Comparison of ENCODE assay signal across 8 mouse cellular contexts in the genomic region with DNA sequence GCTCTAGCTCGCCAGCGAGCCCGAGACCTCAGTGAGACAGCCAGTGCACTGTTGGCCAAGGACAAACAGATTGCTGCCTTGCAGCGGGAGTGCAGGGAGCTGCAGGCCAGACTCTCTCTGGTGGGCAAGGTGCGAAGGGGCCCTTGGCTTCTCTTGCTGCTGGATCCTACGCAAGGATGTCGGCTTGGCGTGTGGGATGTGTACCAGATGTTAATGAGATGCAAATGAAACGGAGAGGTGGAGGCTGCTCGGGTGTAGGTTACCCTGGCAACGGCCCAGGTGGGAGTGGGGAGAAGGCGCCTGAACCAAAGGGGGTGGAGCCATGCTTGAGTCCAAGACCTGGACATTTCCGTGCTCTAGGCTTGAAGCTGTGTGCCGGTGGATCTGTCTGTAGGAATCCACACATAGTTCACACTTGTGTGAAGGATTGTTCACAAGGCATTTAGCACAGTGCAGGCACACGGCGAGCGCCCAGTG. TPM values are rescaled to one million over a fixed set of nuclear protein-coding genes. Genes with fewer than 3 reads are reported as not detected.
DNase-seq lines count a peak whose midpoint lies in the region; ATAC-seq and TF ChIP-seq lines count a peak whose summit lies in the region.

No protein-coding gene starts in this region.

- peaks cover 0 to 12% of the 10 kb centered on the region in 2 experiments; a peak in 1 of 4 replicates for H3K4me1 ChIP-seq in ES-E14 (ENCODE audit: control insufficient read depth in 2 of 2, insufficient read depth in 2 of 2, low read length in 2 of 2, poor library complexity in 1 of 2)
- H3K4me1 ChIP-seq in embryonic facial prominence, embryonic 10.5 days, result peaks cover 28% of the 10 kb centered on the region
- peaks cover 8% of the 10 kb centered on the region; the same call in 1 of the 2 replicates for H3K4me1 ChIP-seq in intestine, embryonic 14.5 days (replicated peaks; ENCODE audit: control insufficient read depth, insufficient read depth, low read length)
- no peaks in the 10 kb centered on the region; the same call in 1 of the 2 replicates for H3K4me1 ChIP-seq in midbrain, postnatal 0 days (ENCODE audit: insufficient read depth, low read length)

- H3K4me3 ChIP-seq in ES-E14 (ENCODE audit: insufficient read depth in 1 of 2, low read depth in 1 of 2, low read length in 2 of 2, poor library complexity in 1 of 2, severe bottlenecking in 1 of 2), result peak overlapping the region; percentile 61 to 67
- peak overlapping the region; percentile 70 for H3K4me3 ChIP-seq in embryonic facial prominence, embryonic 10.5 days
- H3K4me3 ChIP-seq in intestine, embryonic 14.5 days (ENCODE audit: low read depth, low read length), result peak overlapping the region; percentile 37
- peak overlapping the region; percentile 79 for H3K4me3 ChIP-seq in midbrain, postnatal 0 days (ENCODE audit: low read depth, low read length)

- H3K4me2 ChIP-seq in intestine, embryonic 14.5 days (ENCODE audit: low read length), result peak overlapping the region; percentile 96
- peak overlapping the region; percentile 95 for H3K4me2 ChIP-seq in midbrain, postnatal 0 days (ENCODE audit: low read depth, low read length, poor library complexity, severe bottlenecking)

- peaks cover 99% of the 10 kb centered on the region for H3K27me3 ChIP-seq in embryonic facial prominence, embryonic 10.5 days (replicated peaks; ENCODE audit: low read depth, poor library complexity, severe bottlenecking)
- peaks cover 79% of the 10 kb centered on the region for H3K27me3 ChIP-seq in intestine, embryonic 14.5 days (replicated peaks; ENCODE audit: control insufficient read depth, insufficient read depth, low read length)
- no peaks in the 10 kb centered on the region for H3K27me3 ChIP-seq in midbrain, postnatal 0 days (ENCODE audit: insufficient read depth, low read length)

- DNase-seq in adrenal gland, adult (ENCODE audit: inconsistent age in 2 of 2, low spot score in 1 of 2), result peak; percentile 57 to 80
- DNase-seq in adrenal gland, postnatal 4 days (ENCODE audit: low spot score in 2 of 2), result no peak
- peak; percentile 92 for DNase-seq in ES-E14 (ENCODE audit: low read depth, low spot score)
- DNase-seq in embryonic facial prominence, embryonic 10.5 days (ENCODE audit: low spot score), result peak; percentile 72
- peak; percentile 76 for DNase-seq in intestine, embryonic 14.5 days (ENCODE audit: low spot score)
- DNase-seq in left cerebral cortex, postnatal 10 days (ENCODE audit: extremely low spot score in 1 of 2, low spot score in 2 of 2), result peak; percentile 60 to 82
- DNase-seq in midbrain, postnatal 0 days (ENCODE audit: low spot score), result peak; percentile 84
- no peak for DNase-seq in T-cell, adult 2 months (ENCODE audit: low spot score)

- H3K9me3 ChIP-seq in ES-E14 (ENCODE audit: control insufficient read depth, insufficient read depth, low read depth, low read length), result no peaks in the 10 kb centered on the region
- H3K9me3 ChIP-seq in embryonic facial prominence, embryonic 10.5 days, result no peaks in the 10 kb centered on the region
- H3K9me3 ChIP-seq in intestine, embryonic 14.5 days (ENCODE audit: control insufficient read depth, low read length), result no peaks in the 10 kb centered on the region
- H3K9me3 ChIP-seq in midbrain, postnatal 0 days (ENCODE audit: low read length), result no peaks in the 10 kb centered on the region

- intact Hi-C loops in left cerebral cortex, postnatal 10 days (cut with DNase I), result no loop called here

- peak; percentile 42 for ATAC-seq in intestine, embryonic 14.5 days (replicated peaks; ENCODE audit: low FRiP score, low TSS enrichment, low read depth)
- ATAC-seq in midbrain, postnatal 0 days (ENCODE audit: low FRiP score), result peak; percentile 38

- peak overlapping the region; percentile 11 for H3K9ac ChIP-seq in ES-E14 (ENCODE audit: insufficient read depth, low read depth, low read length, poor library complexity, severe bottlenecking)
- peak overlapping the region; percentile 45 for H3K9ac ChIP-seq in intestine, embryonic 14.5 days (ENCODE audit: low read length)
- peak overlapping the region; percentile 78 for H3K9ac ChIP-seq in midbrain, postnatal 0 days (replicated peaks; ENCODE audit: low read length, poor library complexity, severe bottlenecking)

- TF ChIP-seq CTCF in midbrain, postnatal 0 days (IDR thresholded peaks at IDR 0.05), result no peak

- 2% methylated on average over 17 of the region's 17 CpGs for WGBS in embryonic facial prominence, embryonic 10.5 days
- 2% methylated on average over 17 of the region's 17 CpGs for WGBS in intestine, embryonic 14.5 days
- 0% methylated on average over 17 of the region's 17 CpGs for WGBS in midbrain, postnatal 0 days

- H3K27ac ChIP-seq in ES-E14 (ENCODE audit: insufficient read depth, low read depth, low read length, poor library complexity, severe bottlenecking), result no peak overlapping the region; the same call in 1 of the 2 replicates
- H3K27ac ChIP-seq in embryonic facial prominence, embryonic 10.5 days (replicated peaks), result peak overlapping the region; percentile 78
- H3K27ac ChIP-seq in intestine, embryonic 14.5 days (ENCODE audit: low read depth), result no peak overlapping the region
- peak overlapping the region; percentile 67 for H3K27ac ChIP-seq in midbrain, postnatal 0 days (ENCODE audit: low read depth, low read length)

- in situ Hi-C loops in ES-E14 (cut with MboI; ENCODE audit: low sequenced_read_pairs in 2 of 2, unreplicated experiment in 2 of 2), result no loop called here

- H3K36me3 ChIP-seq in ES-E14 (ENCODE audit: control insufficient read depth, insufficient read depth, low read length, poor library complexity, severe bottlenecking), result no peaks in the 10 kb centered on the region
- no peaks in the 10 kb centered on the region for H3K36me3 ChIP-seq in embryonic facial prominence, embryonic 10.5 days (replicated peaks)
- H3K36me3 ChIP-seq in intestine, embryonic 14.5 days (ENCODE audit: control insufficient read depth, insufficient read depth, low read length), result no peaks in the 10 kb centered on the region
- H3K36me3 ChIP-seq in midbrain, postnatal 0 days (ENCODE audit: insufficient read depth, low read length), result peaks cover 12% of the 10 kb centered on the region; the same call in 1 of the 2 replicates

TF ChIP-seq in ES-E14, 5 proteins besides CTCF, POLR2A, EP300 and RAD21:
- TF ChIP-seq HCFC1 (IDR thresholded peaks at IDR 0.05; ENCODE audit: borderline replicate concordance, insufficient read depth, low read length), result no peak
- no peak for TF ChIP-seq CHD2 (IDR thresholded peaks at IDR 0.05; ENCODE audit: low read depth, low read length)
- no peak for TF ChIP-seq MAFK (IDR thresholded peaks at IDR 0.05; ENCODE audit: insufficient read depth, low read depth, low read length)
- TF ChIP-seq ZNF384 (IDR thresholded peaks at IDR 0.05; ENCODE audit: low read depth, low read length), result no peak

RNA-seq across cellular contexts. Expression of a gene that starts 3.2 kb away (rescaled TPM):
- 1 to 10 TPM; 6.4 to 7.6 TPM for total RNA-seq in adrenal gland, postnatal 4 days (2021)
- 1.8 and 5.2 TPM in 2 replicates for total RNA-seq in ES-E14 (2012; rRNA removed)
- polyA plus RNA-seq in embryonic facial prominence, embryonic 10.5 days (2016; fragmentation: Nextera tagmentation; extraction: Ambion mirVana), result 4.0 and 7.0 TPM in 2 replicates
- 2.5 and 3.7 TPM in 2 replicates for polyA plus RNA-seq in intestine, embryonic 14.5 days (2014; fragmentation: Nextera tagmentation; extraction: Ambion mirVana)
- 100 to 1,000 TPM; 148 to 150 TPM for total RNA-seq in left cerebral cortex, postnatal 10 days (2021)
- total RNA-seq in midbrain, postnatal 0 days (2014; rRNA removed), result 206 and 215 TPM in 2 replicates
- 47.3 and 57.8 TPM in 2 replicates for polyA plus RNA-seq in midbrain, postnatal 0 days (2015; fragmentation: Nextera tagmentation; extraction: Ambion mirVana)

RNA-seq across cellular contexts. Expression of a gene that starts 26.2 kb away (rescaled TPM):
- total RNA-seq in adrenal gland, postnatal 4 days (2021), result 10 to 100 TPM; 88.2 to 89.0 TPM
- 178 and 220 TPM in 2 replicates for total RNA-seq in ES-E14 (2012; rRNA removed)
- 184 and 185 TPM in 2 replicates for polyA plus RNA-seq in embryonic facial prominence, embryonic 10.5 days (2016; fragmentation: Nextera tagmentation; extraction: Ambion mirVana)
- 146 and 151 TPM in 2 replicates for polyA plus RNA-seq in intestine, embryonic 14.5 days (2014; fragmentation: Nextera tagmentation; extraction: Ambion mirVana)
- total RNA-seq in left cerebral cortex, postnatal 10 days (2021), result 10 to 100 TPM; 48.5 to 57.1 TPM
- 47.8 and 55.4 TPM in 2 replicates for total RNA-seq in midbrain, postnatal 0 days (2014; rRNA removed)
- polyA plus RNA-seq in midbrain, postnatal 0 days (2015; fragmentation: Nextera tagmentation; extraction: Ambion mirVana), result 122 and 128 TPM in 2 replicates

RNA-seq across cellular contexts. Expression of a gene that starts 29.8 kb away (rescaled TPM):
- 10 to 100 TPM in 1 of 2 experiments, 1 to 10 TPM in 1; 2.8 to 12.9 TPM for total RNA-seq in adrenal gland, postnatal 4 days (2021)
- total RNA-seq in ES-E14 (2012; rRNA removed), result not detected in 2 replicates
- 5.2 and 6.3 TPM in 2 replicates for polyA plus RNA-seq in embryonic facial prominence, embryonic 10.5 days (2016; fragmentation: Nextera tagmentation; extraction: Ambion mirVana)
- 1.7 TPM in 2 replicates for polyA plus RNA-seq in intestine, embryonic 14.5 days (2014; fragmentation: Nextera tagmentation; extraction: Ambion mirVana)
- not detected for total RNA-seq in left cerebral cortex, postnatal 10 days (2021)
- 0.19 TPM in 1 of 2 replicates, not detected in the other for total RNA-seq in midbrain, postnatal 0 days (2014; rRNA removed)
- polyA plus RNA-seq in midbrain, postnatal 0 days (2015; fragmentation: Nextera tagmentation; extraction: Ambion mirVana), result 0.20 TPM in 1 of 2 replicates, not detected in the other

Comparison
In these comparisons a context has a peak if more than half of its experiments do, and no peak if none do; other contexts are left out.
1. DNase-seq: peak in adrenal gland, adult (2 of 2), ES-E14 (single experiment), embryonic facial prominence, embryonic 10.5 days (single experiment), intestine, embryonic 14.5 days (single experiment), left cerebral cortex, postnatal 10 days (2 of 2) and midbrain, postnatal 0 days (single experiment); none in adrenal gland, postnatal 4 days (0 of 2) and T-cell, adult 2 months (single experiment).
2. H3K27ac ChIP-seq: peak in embryonic facial prominence, embryonic 10.5 days (single experiment) and midbrain, postnatal 0 days (single experiment); none in ES-E14 (single experiment) and intestine, embryonic 14.5 days (single experiment).
3. H3K9ac ChIP-seq: peak in every context shown above with its lines; median percentile 78 in midbrain, postnatal 0 days; 45 in intestine, embryonic 14.5 days; 11 in ES-E14.
4. RNA of a gene that starts 3.2 kb away (total RNA-seq): 206 to 215 TPM in midbrain, postnatal 0 days and 148 to 150 TPM in left cerebral cortex, postnatal 10 days; 6.4 to 7.6 TPM in adrenal gland, postnatal 4 days and 1.8 to 5.2 TPM in ES-E14; every median in the first group is over 10 times any median in the second.
5. Peak in every context shown above with its lines, with median percentiles within 50 percentile points of each other: H3K4me3 ChIP-seq.